Mouse (Mus musculus) bone marrow macrophage, adult 2 months (primary cell): ENCODE measurements around the gene Mettl23.

Source experiments
- CTCF ChIP-seq: IDR thresholded peaks from 2 replicates; pipeline ENCODE4 v1.5.1; 2012; ENCODE audit warnings: low read depth, mild to moderate bottlenecking, low read length, moderate library complexity
- POLR2A ChIP-seq: IDR thresholded peaks from 2 replicates; pipeline ENCODE4 v1.6.1; 2012; ENCODE audit warnings: mild to moderate bottlenecking, low read depth, low read length, borderline replicate concordance

- TF ChIP-seq CTCF: no peak
- no peak for TF ChIP-seq POLR2A
Measured at GRCm38 (mm10) chr11:116810528-116810927, 32.5 kb upstream of the Mettl23 start.
